35 mouse cellular contexts compared by ENCODE assay signal in the genomic region with DNA sequence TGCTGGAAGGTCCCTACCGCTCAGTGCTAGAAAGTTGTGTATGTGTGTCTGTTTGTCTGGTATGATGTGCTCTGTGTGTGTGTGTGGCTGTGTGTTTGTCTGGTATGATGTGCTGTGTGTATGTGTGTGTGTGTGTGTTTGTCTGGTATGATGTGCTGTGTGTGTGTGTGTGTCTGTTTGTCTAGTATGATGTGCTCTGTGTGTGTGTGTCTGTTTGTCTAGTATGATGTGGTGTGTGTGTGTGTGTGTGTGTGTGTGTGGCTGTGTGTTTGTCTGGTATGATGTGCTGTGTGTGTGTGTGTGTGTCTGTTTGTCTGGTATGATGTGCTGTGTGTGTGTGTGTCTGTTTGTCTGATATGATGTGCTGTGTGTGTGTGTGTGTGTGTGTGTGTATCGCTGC. TPM values are rescaled to one million over a fixed set of nuclear protein-coding genes. Genes with fewer than 3 reads are reported as not detected.
"Had no signal": no experiment of that assay in that cellular context is flagged by ENCODE, and none has a peak within 500 bp of the region (broad histone marks: within the 10 kb centered on the region; RNA-seq: fewer than 3 reads in every experiment).

No protein-coding gene starts in this region.

- H3K4me3 ChIP-seq: embryonic facial prominence, embryonic 12.5 days; embryonic facial prominence, embryonic 13.5 days; embryonic facial prominence, embryonic 15.5 days; erythroblast, embryonic 14.5 days; forebrain, embryonic 10.5 days; forebrain, embryonic 12.5 days; forebrain, embryonic 13.5 days; forebrain, embryonic 15.5 days; gastrocnemius, adult 2 months; heart, adult 2 months; heart, embryonic 10.5 days had no signal

- H3K27me3 ChIP-seq: embryonic facial prominence, embryonic 12.5 days; embryonic facial prominence, embryonic 13.5 days; embryonic facial prominence, embryonic 15.5 days; forebrain, embryonic 12.5 days; forebrain, embryonic 13.5 days; forebrain, embryonic 15.5 days had no signal

- ATAC-seq: forebrain, embryonic 13.5 days; forebrain, embryonic 14.5 days; forebrain, embryonic 15.5 days; forebrain, embryonic 16.5 days; forebrain, postnatal 0 days had no signal

- DNase-seq: cerebellum, adult 9-11 months; cerebellum, postnatal 10 days; cerebellum, postnatal 14 days; cerebellum, postnatal 25 days; cerebellum, postnatal 36 days; embryo, embryonic 11 days; forebrain, postnatal 0 days; gastrocnemius, adult 2 months; gastrocnemius, postnatal 10 days; gastrocnemius, postnatal 14 days; gastrocnemius, postnatal 25 days; gastrocnemius, postnatal 36 days; heart, adult 11 months; heart, adult 18-20 months; heart, adult 2 months had no signal

- H3K4me2 ChIP-seq: embryonic facial prominence, embryonic 12.5 days; embryonic facial prominence, embryonic 13.5 days; embryonic facial prominence, embryonic 15.5 days; forebrain, embryonic 12.5 days; forebrain, embryonic 13.5 days; forebrain, embryonic 15.5 days; heart, embryonic 11.5 days had no signal

- H3K9me3 ChIP-seq: embryonic facial prominence, embryonic 12.5 days; embryonic facial prominence, embryonic 13.5 days; embryonic facial prominence, embryonic 15.5 days; forebrain, embryonic 10.5 days; forebrain, embryonic 12.5 days; forebrain, embryonic 13.5 days; forebrain, embryonic 15.5 days; heart, embryonic 10.5 days had no signal

- H3K27ac ChIP-seq: embryonic facial prominence, embryonic 12.5 days; embryonic facial prominence, embryonic 13.5 days; embryonic facial prominence, embryonic 15.5 days; forebrain, embryonic 10.5 days; forebrain, embryonic 12.5 days; forebrain, embryonic 13.5 days; forebrain, embryonic 15.5 days; gastrocnemius, adult 2 months; heart, adult 2 months; heart, embryonic 10.5 days had no signal

- H3K4me1 ChIP-seq: embryonic facial prominence, embryonic 12.5 days; embryonic facial prominence, embryonic 13.5 days; embryonic facial prominence, embryonic 15.5 days; forebrain, embryonic 12.5 days; forebrain, embryonic 13.5 days; forebrain, embryonic 15.5 days had no signal

- H3K9ac ChIP-seq: embryonic facial prominence, embryonic 12.5 days; embryonic facial prominence, embryonic 15.5 days; forebrain, embryonic 12.5 days; forebrain, embryonic 13.5 days; forebrain, embryonic 15.5 days; forebrain, postnatal 0 days had no signal

RNA-seq across cellular contexts. Expression of gene Slc2a6, which starts 8.3 kb away (rescaled TPM):
- total RNA-seq: gastrocnemius, adult 2 months; gastrocnemius, postnatal 36 days had no signal

RNA-seq across cellular contexts. Expression of gene Adamts13, which starts 46.3 kb away (rescaled TPM):
- total RNA-seq: common myeloid progenitor, adult 5-6 weeks; forebrain, postnatal 0 days; gastrocnemius, adult 18-20 months; gastrocnemius, adult 2 months; gastrocnemius, adult 8-10 months; gastrocnemius, postnatal 10 days; gastrocnemius, postnatal 14 days; gastrocnemius, postnatal 25 days; gastrocnemius, postnatal 36 days; granulocyte monocyte progenitor cell, adult 5-6 weeks; heart, adult 18-20 months; heart, adult 2 months; heart, adult 8-10 months had no signal
- polyA plus RNA-seq: embryonic facial prominence, embryonic 11.5 days; embryonic facial prominence, embryonic 12.5 days; embryonic facial prominence, embryonic 13.5 days; embryonic facial prominence, embryonic 14.5 days; erythroblast, embryonic 14.5 days; forebrain, embryonic 10.5 days; forebrain, embryonic 11.5 days; forebrain, embryonic 12.5 days; forebrain, embryonic 13.5 days; heart, adult 2 months had no signal

RNA-seq across cellular contexts. Expression of gene Mymk, which starts 52.4 kb away (rescaled TPM):
- total RNA-seq: common myeloid progenitor, adult 5-6 weeks; forebrain, postnatal 0 days; granulocyte monocyte progenitor cell, adult 5-6 weeks; heart, adult 18-20 months; heart, adult 2 months; heart, adult 8-10 months had no signal
- polyA plus RNA-seq: erythroblast, embryonic 14.5 days; forebrain, embryonic 10.5 days; forebrain, embryonic 11.5 days; forebrain, embryonic 13.5 days; forebrain, embryonic 14.5 days; forebrain, embryonic 16.5 days had no signal
